Mouse (Mus musculus) thymus, adult 2 months (tissue): Measurements from ENCODE around the gene Vmn1r42. TPM values are rescaled to one million over a fixed set of nuclear protein-coding genes. Genes with fewer than 3 reads are reported as not detected.
"Not testable (repeated sequence)": the region's sequence is repeated elsewhere in the genome, so short reads cannot be mapped to it uniquely, and the experiment has no call there.

ENCODE experiments used
- DNase-seq: peaks from one replicate; pipeline ENCODE4 v3.0.0; 2021
- H3K27ac ChIP-seq: fragments of 200-500 bp; 2 replicates; pipeline ENCODE4 v1.5.1; 2012; ENCODE audit warnings: low read length, control low read depth; ENCODE audit not compliant: control insufficient read depth, insufficient read depth
- H3K27me3 ChIP-seq: fragments of 200-500 bp; 2 replicates; pipeline ENCODE4 v1.6.1; 2012; ENCODE audit warnings: mild to moderate bottlenecking, low read length, moderate library complexity, mixed read lengths; ENCODE audit not compliant: control insufficient read depth, insufficient read depth
- H3K36me3 ChIP-seq: fragments of 200-500 bp; 2 replicates; pipeline ENCODE4 v1.6.1; 2012; ENCODE audit warnings: mild to moderate bottlenecking, low read length, moderate library complexity; ENCODE audit not compliant: control insufficient read depth, insufficient read depth
- H3K4me1 ChIP-seq: fragments of 200-500 bp; replicated peaks from 2 replicates; pipeline ENCODE4 v1.6.1; 2012; ENCODE audit warnings: low read length; ENCODE audit not compliant: control insufficient read depth, insufficient read depth
- H3K4me3 ChIP-seq: fragments of 200-500 bp; 2 replicates; pipeline ENCODE4 v1.5.1; 2012; ENCODE audit warnings: mild to moderate bottlenecking, low read length, control low read depth, moderate library complexity; ENCODE audit not compliant: control insufficient read depth, insufficient read depth
- CTCF ChIP-seq: fragments of 200-500 bp; IDR thresholded peaks from 2 replicates; pipeline ENCODE4 v1.5.1; 2012; ENCODE audit warnings: mild to moderate bottlenecking, control low read depth, low read length, moderate library complexity, borderline replicate concordance; ENCODE audit not compliant: control insufficient read depth, poor library complexity, insufficient read depth; ENCODE audit errors: extremely low read depth
- POLR2A ChIP-seq: fragments of 200-500 bp; IDR thresholded peaks from 2 replicates; pipeline ENCODE4 v1.6.1; 2012; ENCODE audit warnings: mild to moderate bottlenecking, low read length, control low read depth, moderate library complexity; ENCODE audit not compliant: control insufficient read depth, poor library complexity, insufficient read depth; ENCODE audit errors: extremely low read depth
- WGBS: fragments of 180-500 bp; shearing (Covaris S2); methylation state at CpG from one replicate; pipeline ENCODE4 v1.1.7; 2018; 5-methylcytosine and 5-hydroxymethylcytosine counted together
- polyA plus RNA-seq: library from polyadenylated mRNA; depleted of rRNA; stranded (reverse); fragments of >200 nt; gene quantifications from 2 replicates; pipeline ENCODE4 v1.2.3, GENCODE M21; 2012; rRNA removed

Gene Vmn1r42
- polyA plus RNA-seq: not detected in 2 replicates

GRCm38 (mm10) chr6:89876313-89876712, at the start of gene Vmn1r42, which contains the start of gene Vmn1r43:
TSS of gene Vmn1r42 (minus strand) at chr6:89876413.
TSS of gene Vmn1r43 (minus strand) at chr6:89876413.
- H3K27me3 ChIP-seq, H3K27ac ChIP-seq, H3K36me3 ChIP-seq, H3K4me3 ChIP-seq, DNase-seq, H3K4me1 ChIP-seq: not testable (repeated sequence)
- 83% methylated on average over 3 of the region's 3 CpGs for WGBS

DNA sequence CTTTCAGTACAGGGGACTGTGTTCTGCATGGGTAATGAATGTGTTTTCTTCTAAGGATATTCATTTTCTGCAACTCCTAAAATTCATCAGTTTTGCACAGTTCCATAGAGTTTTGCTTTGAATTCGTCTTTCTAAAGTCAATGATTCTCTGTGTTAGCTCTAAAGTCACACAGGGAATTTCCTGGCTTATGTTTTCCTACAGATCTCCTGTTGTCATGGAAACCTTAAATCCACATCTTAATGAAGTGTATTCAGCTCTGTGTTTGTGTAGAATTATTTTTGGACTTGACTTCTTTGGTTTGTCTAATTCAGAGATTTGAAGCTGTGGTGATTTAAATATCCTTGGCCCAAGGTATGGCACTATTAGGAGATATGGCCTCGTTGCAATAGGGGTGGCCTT, 7.6 kb upstream of the Vmn1r42 start:
- no peaks in the 10 kb centered on the region for H3K4me1 ChIP-seq
- no peak overlapping the region for H3K27ac ChIP-seq
- H3K4me3 ChIP-seq: no peak overlapping the region
- WGBS: 60% methylated on average over 2 of the region's 2 CpGs
- no peak for DNase-seq
- no peaks in the 10 kb centered on the region for H3K27me3 ChIP-seq
- H3K36me3 ChIP-seq: no peaks in the 10 kb centered on the region
- TF ChIP-seq CTCF: no peak
- no peak for TF ChIP-seq POLR2A

GRCm38 (mm10) chr6:89883360-89883759, 7.1 kb upstream of the Vmn1r42 start, which contains the start of gene Vmn1r44:
TSS of gene Vmn1r44 (plus strand) at chr6:89883660.
- no peak for DNase-seq
- Histone ChIP-seq H3K27me3 (no peaks in the 10 kb centered on the region), H3K36me3 (no peaks in the 10 kb centered on the region), H3K4me3 (no peak within 1 kb of the TSS), H3K4me1 (no peaks in the 10 kb centered on the region), H3K27ac (no peak within 1 kb of the TSS)
- WGBS: 100% methylated on average over 1 of the region's 1 CpGs
- TF ChIP-seq POLR2A: no peak
- no peak for TF ChIP-seq CTCF

- no peak for DNase-seq
- H3K27me3 ChIP-seq: no peaks in the 10 kb centered on the region
- H3K27ac ChIP-seq: no peak overlapping the region
- H3K36me3 ChIP-seq: no peaks in the 10 kb centered on the region
- no peaks in the 10 kb centered on the region for H3K4me1 ChIP-seq
- no peak for TF ChIP-seq CTCF
- no peak for TF ChIP-seq POLR2A
- no peak overlapping the region for H3K4me3 ChIP-seq
Measured at GRCm38 (mm10) chr6:89880867-89881266, 4.7 kb upstream of the Vmn1r42 start.

DNA sequence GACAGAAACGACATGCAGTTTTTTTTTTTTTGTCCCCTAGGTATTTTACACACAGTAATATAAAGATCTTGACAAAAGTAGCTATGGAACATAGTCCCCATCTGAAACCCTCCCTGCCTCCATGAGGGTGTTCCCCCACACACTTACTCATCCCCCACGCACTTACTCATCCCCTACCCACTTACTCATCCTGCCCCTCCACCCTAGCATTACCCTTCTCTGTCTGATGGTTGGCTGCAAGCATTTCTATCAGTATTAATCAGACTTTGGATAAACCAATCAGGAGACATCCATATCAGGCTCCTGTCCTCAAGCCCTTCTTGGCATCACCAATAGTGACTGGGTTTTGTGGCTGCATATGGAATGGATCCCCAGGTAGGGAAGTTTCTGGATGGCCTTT, 750 bp upstream of the Vmn1r42 start:
- WGBS: 87% methylated on average over 2 of the region's 2 CpGs
- TF ChIP-seq POLR2A (no peak), CTCF (no peak)
- H3K4me1 ChIP-seq: no peaks in the 10 kb centered on the region
- DNase-seq: no peak
- H3K36me3 ChIP-seq: no peaks in the 10 kb centered on the region
- H3K27ac ChIP-seq: no peak overlapping the region
- no peaks in the 10 kb centered on the region for H3K27me3 ChIP-seq
- no peak overlapping the region for H3K4me3 ChIP-seq

DNA sequence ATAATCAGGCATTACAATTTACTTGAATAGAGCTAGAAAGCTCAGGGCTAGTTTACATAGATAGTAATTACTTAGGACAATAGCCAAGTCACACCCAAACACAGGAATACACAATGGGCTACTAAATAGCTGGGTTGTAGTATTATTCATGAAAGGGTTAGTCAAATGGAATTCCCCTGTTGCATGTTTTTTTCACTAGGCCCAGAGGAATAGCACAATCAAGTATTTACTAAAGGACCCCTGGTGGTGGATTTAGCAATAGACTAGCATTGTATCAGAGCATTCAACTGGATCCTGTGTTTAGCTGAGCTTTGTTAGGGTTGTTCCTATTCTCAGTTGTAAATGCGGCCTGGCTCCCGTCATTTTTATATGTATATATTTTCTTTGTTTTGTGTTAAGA, 8.2 kb downstream of the Vmn1r42 start:
- 94% methylated on average over 2 of the region's 2 CpGs for WGBS
- H3K27me3 ChIP-seq: no peaks in the 10 kb centered on the region
- H3K36me3 ChIP-seq: no peaks in the 10 kb centered on the region
- H3K4me3 ChIP-seq: no peak overlapping the region
- DNase-seq: no peak
- no peaks in the 10 kb centered on the region for H3K4me1 ChIP-seq
- no peak overlapping the region for H3K27ac ChIP-seq
- TF ChIP-seq POLR2A: no peak
- no peak for TF ChIP-seq CTCF

- no peaks in the 10 kb centered on the region for H3K36me3 ChIP-seq
- no peak overlapping the region for H3K27ac ChIP-seq
- 58% methylated on average over 2 of the region's 2 CpGs for WGBS
- no peak for TF ChIP-seq POLR2A
- H3K27me3 ChIP-seq: no peaks in the 10 kb centered on the region
- H3K4me1 ChIP-seq: no peaks in the 10 kb centered on the region
- H3K4me3 ChIP-seq: no peak overlapping the region
- no peak for DNase-seq
Measured at GRCm38 (mm10) chr6:89867276-89867675, 8.9 kb downstream of the Vmn1r42 start.

DNA sequence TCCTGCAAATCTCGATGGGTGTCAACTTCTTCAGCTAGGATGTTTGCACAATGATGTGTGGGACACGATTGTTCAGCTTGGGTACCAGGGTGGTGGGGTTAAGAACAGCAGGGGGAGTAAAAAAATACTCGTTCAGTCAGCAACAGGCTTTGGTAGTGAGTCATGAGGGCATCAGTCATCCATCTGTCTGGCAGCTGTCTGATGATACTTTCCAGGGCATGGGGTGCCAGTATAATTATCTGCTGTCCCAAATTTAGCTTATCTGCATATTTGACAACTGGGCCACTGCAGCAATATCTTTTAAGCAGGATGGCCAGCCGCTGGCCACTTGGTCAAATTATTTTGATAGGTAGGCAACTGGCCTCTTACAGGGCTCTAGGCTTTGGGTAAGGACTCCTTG, 12.4 kb downstream of the Vmn1r42 start:
- no peak overlapping the region for H3K27ac ChIP-seq

More for the DNA sequence above, 12.4 kb downstream of the Vmn1r42 start:
- no peak overlapping the region for H3K4me3 ChIP-seq
- H3K4me1 ChIP-seq: no peaks in the 10 kb centered on the region
- no peak for DNase-seq
- TF ChIP-seq POLR2A: no peak
- TF ChIP-seq CTCF: no peak
- no peaks in the 10 kb centered on the region for H3K27me3 ChIP-seq
- H3K36me3 ChIP-seq: no peaks in the 10 kb centered on the region
- WGBS: 77% methylated on average over 4 of the region's 4 CpGs
